Mouse (Mus musculus) kidney, postnatal 4 days (tissue): Measurements from ENCODE around the gene Yif1b.

ENCODE experiments used
- DNase-seq, 2 experiments: peaks; one replicate each; pipeline ENCODE4 v3.0.0; 2021; ENCODE audit warnings: mixed read lengths in 2 of 2

Yif1b gene

DNA sequence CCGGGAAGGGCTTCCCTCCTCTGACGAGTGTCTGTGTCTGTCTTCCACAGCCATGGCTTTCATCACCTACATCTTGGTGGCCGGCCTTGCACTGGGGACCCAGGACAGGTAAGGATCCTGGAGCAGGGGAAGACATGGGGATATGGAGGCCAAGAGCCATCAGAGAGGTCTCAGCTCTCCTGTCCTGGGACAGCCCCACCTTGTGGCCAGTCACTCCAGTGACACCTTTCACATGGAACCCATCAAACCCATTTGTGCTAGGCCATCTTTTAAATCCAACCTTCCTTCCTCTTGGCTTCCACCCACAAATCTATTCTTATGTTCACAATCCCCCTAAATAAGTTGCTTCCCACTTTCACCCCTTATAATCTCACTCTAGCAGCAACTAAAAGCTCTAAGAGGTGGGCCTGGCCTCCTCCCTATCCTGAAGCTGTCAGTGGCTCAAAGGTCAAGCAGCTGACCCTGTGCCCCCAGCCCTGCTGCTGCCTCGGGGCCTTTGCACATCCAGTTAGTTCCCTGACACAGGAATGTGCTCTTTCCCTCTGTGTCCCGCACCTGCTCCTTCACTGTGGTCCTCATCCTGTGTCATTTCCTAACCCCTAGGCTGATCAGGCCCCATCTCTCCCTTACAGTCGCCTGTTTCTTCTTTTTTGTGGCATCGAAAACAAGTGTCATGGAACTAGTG, 6.7 kb downstream of the Yif1b start:
- peak; percentile 58 to 65 for DNase-seq

DNA sequence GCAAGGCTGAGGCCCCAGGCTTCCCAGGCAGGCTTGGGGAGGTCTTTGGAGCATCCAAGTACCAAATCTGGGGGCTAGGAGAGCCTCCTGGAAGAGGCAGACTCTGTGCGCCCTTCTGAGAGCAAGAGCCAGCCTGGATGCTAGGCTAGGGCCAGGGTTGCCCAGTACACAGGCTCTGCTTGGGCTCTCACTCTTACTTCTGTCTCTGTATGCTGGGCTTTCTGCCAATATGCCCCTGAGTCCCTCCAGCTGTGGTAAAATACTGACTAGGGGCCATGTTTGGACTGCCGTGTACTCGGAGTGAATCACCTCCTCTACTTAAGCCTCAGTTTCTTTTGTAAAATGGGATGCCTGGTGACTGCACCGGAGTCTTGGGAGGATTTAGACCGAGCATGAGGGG, 7.9 kb downstream of the Yif1b start:
- DNase-seq = no peak

GRCm38 (mm10) chr7:29246619-29247313, 8.6 kb downstream of the Yif1b start:
- no peak for DNase-seq

- peak; percentile 91 to 93 for DNase-seq
These were observed 9.2 kb downstream of the Yif1b start for GRCm38 (mm10) chr7:29247314-29247700.

GRCm38 (mm10) chr7:29247706-29248105, 9.6 kb downstream of the Yif1b start:
- DNase-seq = peak; percentile 45 to 60

DNA sequence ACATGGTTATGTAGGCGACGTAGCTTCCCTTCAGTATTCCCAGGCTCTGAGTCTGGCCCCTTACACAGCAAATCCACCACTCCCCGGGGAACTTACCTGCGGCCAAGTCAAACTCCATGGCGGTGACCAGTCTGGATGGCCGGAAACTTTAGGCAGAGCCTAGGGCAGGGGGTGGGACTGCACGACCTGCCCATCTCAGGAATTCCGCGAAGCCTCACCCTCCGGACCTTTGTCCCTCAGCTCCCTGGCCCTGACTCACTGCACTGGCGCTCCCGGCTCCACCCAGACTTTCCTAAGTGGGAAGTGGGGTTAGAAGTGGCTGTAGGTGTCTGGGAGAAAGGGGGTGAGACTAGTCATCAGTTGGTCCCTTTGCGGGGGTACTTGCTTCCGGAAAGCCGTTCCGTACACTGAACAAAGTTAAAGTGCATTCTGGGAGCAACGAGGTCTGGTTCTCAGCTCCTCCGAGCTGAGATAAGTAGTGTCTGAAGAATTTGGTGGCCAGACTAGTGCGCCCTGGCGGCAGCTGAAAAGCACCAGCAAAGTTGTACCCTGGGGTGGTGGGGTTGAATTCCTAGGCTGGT, 10.2 kb downstream of the Yif1b start, which contains the start of gene 2200002D01Rik:
Gene 2200002D01Rik (minus strand): TSS at position 206 of the 581 bp plus-strand sequence.
- peak; percentile 52 to 76 for DNase-seq

GRCm38 (mm10) chr7:29251166-29251565, 13.0 kb downstream of the Yif1b start:
- DNase-seq = no peak

DNA sequence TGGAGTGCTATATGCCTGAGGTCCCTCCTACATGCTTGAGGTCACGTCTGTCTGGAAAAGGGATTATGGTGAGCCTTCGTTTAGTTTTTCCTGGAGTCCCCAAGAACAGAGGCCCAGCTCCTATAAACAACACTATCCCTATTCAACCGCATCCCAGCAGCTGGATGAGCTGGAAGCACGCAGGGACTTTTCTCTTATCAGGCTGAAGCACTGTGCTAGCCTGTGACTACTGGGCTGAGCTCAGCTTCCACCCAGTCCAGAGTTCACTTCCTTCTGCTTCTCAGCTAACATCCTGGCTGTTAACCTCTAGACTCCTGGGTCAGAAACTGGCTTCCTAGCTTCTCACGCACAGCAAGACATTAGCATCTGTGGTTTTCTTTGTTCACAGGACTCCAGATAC, 15.7 kb downstream of the Yif1b start:
- DNase-seq = no peak

GRCm38 (mm10) chr7:29255875-29256274, 17.7 kb downstream of the Yif1b start:
- DNase-seq = no peak

GRCm38 (mm10) chr7:29257368-29257767, 19.2 kb downstream of the Yif1b start:
- DNase-seq = no peak

- DNase-seq = no peak
These were observed 21.9 kb downstream of the Yif1b start for GRCm38 (mm10) chr7:29259781-29260730.

DNA sequence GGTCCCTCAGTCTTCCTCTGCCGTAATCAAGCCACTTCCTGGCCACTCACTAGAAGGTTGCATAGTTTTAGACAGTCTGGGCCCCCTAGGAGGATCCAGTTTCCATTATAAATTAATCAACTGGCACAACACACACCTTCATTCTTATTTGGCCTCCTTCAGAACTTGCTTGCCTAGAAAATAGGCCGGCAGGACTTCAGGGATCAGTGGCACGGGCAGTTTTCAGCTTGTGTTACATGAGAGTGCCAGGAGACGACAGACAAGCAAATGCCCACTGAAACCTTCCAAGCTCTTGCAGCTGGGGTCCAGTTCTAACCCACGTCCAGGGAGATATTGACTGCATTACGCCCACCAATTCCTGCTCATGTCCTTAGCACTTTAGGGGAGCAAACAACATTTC, 24.0 kb downstream of the Yif1b start:
- DNase-seq = no peak

- no peak for DNase-seq
These were observed 25.7 kb downstream of the Yif1b start for GRCm38 (mm10) chr7:29263831-29264230.

DNA sequence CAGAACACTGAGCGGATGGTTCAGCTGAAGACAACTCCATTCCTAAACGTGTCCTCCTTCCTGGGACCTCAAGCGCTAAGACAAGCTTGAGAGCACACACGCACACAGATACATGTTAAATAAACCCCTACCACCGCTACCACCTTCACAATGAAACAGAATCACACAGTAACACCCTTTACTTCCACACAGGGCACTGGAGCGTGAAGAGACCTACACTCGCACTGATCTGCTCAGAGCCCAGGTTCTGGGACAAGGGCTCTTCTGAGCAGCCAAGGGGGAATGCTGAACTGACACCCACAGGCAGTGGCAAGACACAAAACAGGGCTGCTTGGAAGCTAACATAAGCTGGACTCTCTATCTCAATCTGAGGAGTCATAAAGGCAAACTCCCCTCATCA, 27.5 kb downstream of the Yif1b start:
- DNase-seq = no peak

DNA sequence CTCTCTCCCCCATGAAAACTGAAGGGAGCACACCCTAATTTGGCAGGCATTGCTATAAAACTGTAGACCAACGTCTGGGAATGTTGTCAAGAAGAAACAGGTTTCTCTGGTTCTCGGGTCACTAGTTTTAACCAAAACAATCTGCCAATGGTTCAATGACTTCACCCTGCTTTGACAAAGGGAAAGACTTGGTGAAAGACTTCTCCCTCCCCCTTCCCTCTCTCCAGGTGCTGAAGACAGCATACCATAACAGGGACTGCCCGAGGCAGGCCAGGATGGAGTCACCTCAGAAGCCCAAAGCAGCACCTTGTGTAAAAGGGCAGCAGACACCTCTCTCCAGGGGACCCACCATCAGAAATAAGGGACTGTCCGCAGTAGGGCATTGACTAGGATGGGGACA, 28.8 kb downstream of the Yif1b start:
- no peak for DNase-seq

- DNase-seq = no peak
These were observed 32.3 kb downstream of the Yif1b start for GRCm38 (mm10) chr7:29270445-29270844.

DNA sequence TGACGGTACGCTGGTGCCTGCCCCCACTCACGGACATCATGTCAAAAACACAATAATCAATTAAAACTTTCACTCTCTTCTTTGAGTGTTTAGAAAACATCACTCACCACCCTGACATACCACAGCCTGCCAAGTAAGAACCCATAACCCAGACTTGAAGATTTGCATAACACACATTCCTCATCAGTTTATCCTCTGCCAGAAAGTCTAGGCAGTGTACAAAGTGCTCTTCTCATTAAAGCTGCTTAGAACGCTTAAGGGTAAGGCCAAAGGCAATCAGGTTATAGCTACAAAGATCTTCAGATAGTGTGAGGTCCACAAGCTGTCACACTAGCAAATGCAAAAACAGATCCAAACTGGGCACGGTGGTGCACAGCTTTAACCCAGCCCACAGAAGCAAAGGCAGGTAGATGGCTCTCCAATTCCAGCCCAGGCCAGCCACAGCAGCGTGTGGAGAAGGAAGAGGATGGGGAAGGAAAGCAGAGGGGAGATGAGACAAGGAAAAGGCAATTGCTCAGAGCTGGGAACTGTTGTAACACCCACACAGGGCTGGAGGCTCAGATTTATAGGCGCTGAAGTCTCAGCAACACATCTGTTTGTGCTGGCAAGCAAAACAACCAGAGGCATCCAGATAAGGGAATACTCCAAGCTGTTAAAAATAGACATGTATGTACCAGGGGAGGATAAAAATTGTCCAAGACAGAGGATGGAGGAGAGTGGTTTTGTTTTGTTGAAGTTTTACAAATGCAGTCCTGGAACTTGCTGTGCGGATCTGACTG, 33.7 kb downstream of the Yif1b start:
- no peak for DNase-seq

GRCm38 (mm10) chr7:29276715-29277114, 38.6 kb downstream of the Yif1b start:
- peak in 1 of 2 experiments; percentile 62 for DNase-seq

DNA sequence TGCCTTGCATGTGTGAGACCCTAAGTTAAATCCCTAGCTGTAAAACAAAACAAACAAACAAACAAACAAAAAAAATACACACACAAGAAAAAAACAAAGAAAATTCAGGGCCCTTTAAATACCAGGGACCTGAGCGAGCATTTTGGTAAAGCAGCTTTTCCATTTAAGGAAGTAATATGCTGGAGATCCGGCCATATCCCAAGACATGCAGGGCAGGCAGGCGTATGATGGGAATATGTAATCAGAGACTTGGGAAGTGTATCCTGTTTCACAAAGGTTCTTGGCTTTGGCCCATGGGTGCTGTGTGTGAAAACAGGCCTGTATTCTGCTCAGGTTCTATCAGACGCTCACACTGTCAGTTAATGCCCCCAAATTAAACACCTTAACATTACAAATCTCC, 39.4 kb downstream of the Yif1b start:
- DNase-seq = no peak

DNA sequence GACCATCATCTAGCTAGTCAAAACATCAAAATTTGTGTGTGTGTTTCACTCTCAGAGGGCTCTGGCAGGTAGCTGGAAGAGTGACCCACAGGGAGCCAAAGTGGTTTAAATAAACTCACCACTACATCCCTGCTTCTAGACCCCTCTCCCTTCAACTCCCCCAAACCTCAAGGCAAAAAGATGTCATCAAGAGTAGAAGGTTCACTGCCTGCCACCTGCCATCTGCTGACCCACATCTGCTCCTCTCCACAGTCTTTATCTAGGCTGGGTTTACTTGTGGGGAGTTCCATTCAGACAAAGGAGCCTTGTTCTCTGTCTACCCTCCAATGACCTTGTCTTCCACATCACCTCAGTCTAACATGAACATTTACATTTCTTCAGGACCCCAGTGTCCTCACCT, 41.1 kb downstream of the Yif1b start:
- DNase-seq = no peak

DNA sequence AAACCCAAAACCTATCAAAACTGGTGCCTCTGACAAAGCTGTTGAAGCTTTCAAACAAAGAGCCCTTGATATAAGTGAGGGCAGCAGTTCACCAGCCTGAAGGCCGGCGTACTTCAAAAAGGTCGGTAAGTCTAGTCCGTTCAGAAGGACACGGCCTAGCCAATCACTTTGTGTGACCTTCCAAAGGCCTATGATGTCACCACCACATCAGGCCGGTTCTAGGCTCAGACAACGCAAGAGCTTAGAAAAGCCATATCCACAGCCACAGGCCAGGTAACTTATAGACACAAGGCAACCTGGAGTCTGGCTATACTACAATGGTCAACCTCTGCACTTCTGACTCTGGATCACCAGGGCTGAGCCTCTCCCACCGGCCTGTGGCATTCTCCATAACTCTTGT, 41.8 kb downstream of the Yif1b start:
- DNase-seq = no peak

- no peak for DNase-seq
These were observed 42.7 kb downstream of the Yif1b start for GRCm38 (mm10) chr7:29280801-29281200.
